Comparison of ENCODE assay signal across 22 mouse cellular contexts in genomic region chr12:107905333-107905732, GRCm38 (mm10).
A peak's percentile ranks its signal among the peaks of the same experiment; 100 is the strongest.
DNase-seq lines count a peak whose midpoint lies in the region; ATAC-seq and TF ChIP-seq lines count a peak whose summit lies in the region.
"Had no signal": no experiment of that assay in that cellular context is flagged by ENCODE, and none has a peak within 500 bp of the region (broad histone marks: within the 10 kb centered on the region; RNA-seq: fewer than 3 reads in every experiment).

No protein-coding gene starts in this region.

- TF ChIP-seq CTCF in hindbrain, postnatal 0 days (IDR thresholded peaks at IDR 0.05; ENCODE audit: low read depth) = peak; percentile 35
- peak; percentile 45 for TF ChIP-seq CTCF in lung, embryonic 14.5 days (IDR thresholded peaks at IDR 0.05; ENCODE audit: low read depth)
- TF ChIP-seq CTCF in lung, adult 2 months (IDR thresholded peaks at IDR 0.05; ENCODE audit: insufficient read depth, low read length) = no peak

- H3K27me3 ChIP-seq in hindbrain, postnatal 0 days (ENCODE audit: insufficient read depth, low read length) = no peaks in the 10 kb centered on the region
- no peaks in the 10 kb centered on the region for H3K27me3 ChIP-seq in hindbrain, embryonic 10.5 days (ENCODE audit: insufficient read depth, poor library complexity, severe bottlenecking)
- H3K27me3 ChIP-seq in lung, embryonic 14.5 days (ENCODE audit: insufficient read depth, low read length) = no peaks in the 10 kb centered on the region
- H3K27me3 ChIP-seq: forebrain, embryonic 13.5 days; hindbrain, embryonic 12.5 days; limb, embryonic 15.5 days; lung, embryonic 15.5 days had no signal

- TF ChIP-seq POLR2A in lung, adult 2 months (IDR thresholded peaks at IDR 0.05; ENCODE audit: borderline replicate concordance, extremely low read depth, low read depth, low read length) = no peak

- ATAC-seq in hindbrain, postnatal 0 days = no peak
- ATAC-seq in lung, embryonic 14.5 days (ENCODE audit: insufficient read depth) = no peak
- ATAC-seq: forebrain, embryonic 13.5 days had no signal

- no peak overlapping the region for H3K9ac ChIP-seq in hindbrain, postnatal 0 days (replicated peaks; ENCODE audit: low read length)
- no peak overlapping the region for H3K9ac ChIP-seq in lung, embryonic 14.5 days
- H3K9ac ChIP-seq: forebrain, embryonic 13.5 days; hindbrain, embryonic 12.5 days; kidney, embryonic 15.5 days; limb, embryonic 15.5 days; lung, embryonic 15.5 days; midbrain, embryonic 12.5 days had no signal

- no peaks in the 10 kb centered on the region for H3K36me3 ChIP-seq in hindbrain, postnatal 0 days (ENCODE audit: insufficient read depth, low read length)
- H3K36me3 ChIP-seq in hindbrain, embryonic 10.5 days = no peaks in the 10 kb centered on the region
- H3K36me3 ChIP-seq in lung, embryonic 14.5 days (ENCODE audit: insufficient read depth) = no peaks in the 10 kb centered on the region
- H3K36me3 ChIP-seq: embryonic facial prominence, embryonic 10.5 days; G1E; hindbrain, embryonic 12.5 days; kidney, embryonic 15.5 days; limb, embryonic 15.5 days; lung, embryonic 15.5 days; midbrain, embryonic 12.5 days had no signal

- no peaks in the 10 kb centered on the region for H3K4me1 ChIP-seq in hindbrain, postnatal 0 days (ENCODE audit: insufficient read depth, low read length)
- peaks cover 28% of the 10 kb centered on the region for H3K4me1 ChIP-seq in hindbrain, embryonic 10.5 days (replicated peaks)
- H3K4me1 ChIP-seq in lung, embryonic 14.5 days (ENCODE audit: insufficient read depth) = no peaks in the 10 kb centered on the region
- no peaks in the 10 kb centered on the region for H3K4me1 ChIP-seq in lung, adult 2 months (ENCODE audit: control insufficient read depth, insufficient read depth, low read length)
- H3K4me1 ChIP-seq: forebrain, embryonic 13.5 days; limb, embryonic 15.5 days; lung, embryonic 15.5 days; midbrain, embryonic 12.5 days had no signal

- no peak overlapping the region for H3K27ac ChIP-seq in hindbrain, postnatal 0 days
- no peak overlapping the region for H3K27ac ChIP-seq in hindbrain, embryonic 10.5 days
- no peak overlapping the region for H3K27ac ChIP-seq in lung, embryonic 14.5 days (ENCODE audit: low read depth)
- H3K27ac ChIP-seq: forebrain, embryonic 13.5 days; hindbrain, embryonic 12.5 days; kidney, embryonic 15.5 days; limb, embryonic 15.5 days; lung, embryonic 15.5 days; midbrain, embryonic 12.5 days had no signal

- no peak for DNase-seq in hindbrain, postnatal 0 days (ENCODE audit: low spot score)
- no peak for DNase-seq in hindbrain, embryonic 10.5 days (ENCODE audit: low spot score)
- DNase-seq in lung, embryonic 14.5 days = no peak
- DNase-seq in lung, adult 2 months = no peak
- DNase-seq in R1 (ENCODE audit: low read depth, low spot score) = peak; percentile 43
- peak; percentile 45 for DNase-seq in naive thymus-derived CD4-positive, alpha-beta T cell, adult 2 months (ENCODE audit: low read depth)
- DNase-seq in cerebellum, adult 11-12 months = no peak
- DNase-seq: adrenal gland, postnatal 36 days; B cell, adult 2 months; cerebellum, adult 8-10 months; heart, postnatal 10 days; layer of hippocampus, postnatal 36 days; right cerebral cortex, postnatal 25 days had no signal

- no peak overlapping the region for H3K4me3 ChIP-seq in hindbrain, postnatal 0 days (ENCODE audit: low read length)
- H3K4me3 ChIP-seq in hindbrain, embryonic 10.5 days = no peak overlapping the region
- H3K4me3 ChIP-seq in lung, embryonic 14.5 days (ENCODE audit: low read depth, low read length) = no peak overlapping the region
- no peak overlapping the region for H3K4me3 ChIP-seq in lung, adult 2 months (replicated peaks; ENCODE audit: extremely low read depth, low read depth, low read length)
- H3K4me3 ChIP-seq: embryonic facial prominence, embryonic 10.5 days; forebrain, embryonic 13.5 days; hindbrain, embryonic 12.5 days; kidney, embryonic 15.5 days; limb, embryonic 15.5 days; lung, embryonic 15.5 days; midbrain, embryonic 12.5 days had no signal

- no peak overlapping the region for H3K4me2 ChIP-seq in hindbrain, postnatal 0 days (ENCODE audit: low read depth, low read length)
- H3K4me2 ChIP-seq in lung, embryonic 14.5 days = no peak overlapping the region
- H3K4me2 ChIP-seq: forebrain, embryonic 13.5 days; heart, embryonic 11.5 days; hindbrain, embryonic 12.5 days; kidney, embryonic 15.5 days; limb, embryonic 15.5 days; lung, embryonic 15.5 days; midbrain, embryonic 12.5 days had no signal

- WGBS in hindbrain, postnatal 0 days = 95% methylated on average over 3 of the region's 3 CpGs
- WGBS in hindbrain, embryonic 10.5 days = 92% methylated on average over 3 of the region's 3 CpGs
- 95% methylated on average over 3 of the region's 3 CpGs for whole genome bisulfite sequencing in lung, embryonic 14.5 days
- WGBS in lung, adult 2 months = 96% methylated on average over 3 of the region's 3 CpGs

- H3K9me3 ChIP-seq in hindbrain, postnatal 0 days (ENCODE audit: low read length) = no peaks in the 10 kb centered on the region
- H3K9me3 ChIP-seq in hindbrain, embryonic 10.5 days = peaks cover 10% of the 10 kb centered on the region
- peaks cover 6% of the 10 kb centered on the region; the same call in 1 of the 2 replicates for H3K9me3 ChIP-seq in lung, embryonic 14.5 days (ENCODE audit: low read depth, low read length)
- H3K9me3 ChIP-seq: lung, embryonic 15.5 days had no signal

Comparison
In these comparisons a context has a peak if more than half of its experiments do, and no peak if none do; other contexts are left out.
1. DNase-seq: peak in R1 (single experiment) and naive thymus-derived CD4-positive, alpha-beta T cell, adult 2 months (single experiment); none in hindbrain, postnatal 0 days (single experiment), hindbrain, embryonic 10.5 days (single experiment), lung, embryonic 14.5 days (single experiment), lung, adult 2 months (single experiment) and cerebellum, adult 11-12 months (single experiment).